Mouse (Mus musculus): ENCODE data around the gene Dennd1a. TPM values are rescaled to one million over a fixed set of nuclear protein-coding genes. Genes with fewer than 3 reads are reported as not detected.
"Not testable (repeated sequence)": the region's sequence is repeated elsewhere in the genome, so short reads cannot be mapped to it uniquely, and the experiment has no call there.

The Dennd1a gene
- total and polyA plus RNA-seq, 3 experiments: 17.6 to 26.8 (median 22.0) TPM

GRCm38 (mm10) chr2:37942906-37943305 lies 344.3 kb downstream of the Dennd1a start:
- TF ChIP-seq CTCF (IDR thresholded peaks at IDR 0.05) (no peak), EP300 (IDR thresholded peaks at IDR 0.05; ENCODE audit: insufficient read depth, low read depth, low read length) (no peak), POLR2A (IDR thresholded peaks at IDR 0.05; ENCODE audit: insufficient read depth, low read depth, low read length) (no peak)
- H3K27me3 ChIP-seq (ENCODE audit: control insufficient read depth, insufficient read depth, low read length): no peaks in the 10 kb centered on the region
- no peak overlapping the region for H3K9ac ChIP-seq (ENCODE audit: low read depth, low read length)
- DNase-seq: no peak
- H3K4me1 ChIP-seq (ENCODE audit: control insufficient read depth, insufficient read depth, low read length): 0 out of 2 replicates have a peak, but pooled peaks cover 1% of the 10 kb centered on the region
- intact Hi-C loops (cut with DNase I): no loop called here
- H3K4me3 ChIP-seq: no peak overlapping the region
- no peaks in the 10 kb centered on the region for H3K36me3 ChIP-seq (ENCODE audit: control insufficient read depth, insufficient read depth, low read length)
- H3K79me2 ChIP-seq (replicated peaks; ENCODE audit: control insufficient read depth, insufficient read depth, low read length): no peaks in the 10 kb centered on the region
- H3K27ac ChIP-seq: no peak overlapping the region
- 87% methylated on average over 2 of the region's 2 CpGs for WGBS

GRCm38 (mm10) chr2:37941741-37942140 lies 345.4 kb downstream of the Dennd1a start:
- intact Hi-C loops (cut with DNase I): no loop called here
- H3K4me1 ChIP-seq (ENCODE audit: control insufficient read depth, insufficient read depth, low read length): 0 out of 2 replicates have a peak, but pooled peaks cover 1% of the 10 kb centered on the region

GRCm38 (mm10) chr2:37940845-37941361 lies 346.3 kb downstream of the Dennd1a start:
- no peak for DNase-seq
- Histone ChIP-seq H3K4me1 (ENCODE audit: control insufficient read depth, insufficient read depth, low read length) (no peaks in the 10 kb centered on the region), H3K4me3 (no peak overlapping the region), H3K79me2 (replicated peaks; ENCODE audit: control insufficient read depth, insufficient read depth, low read length) (no peaks in the 10 kb centered on the region), H3K9ac (ENCODE audit: low read depth, low read length) (no peak overlapping the region), H3K36me3 (ENCODE audit: control insufficient read depth, insufficient read depth, low read length) (no peaks in the 10 kb centered on the region), H3K27ac (no peak overlapping the region), H3K27me3 (ENCODE audit: control insufficient read depth, insufficient read depth, low read length) (no peaks in the 10 kb centered on the region)
- intact Hi-C loops (cut with DNase I): no loop called here
- WGBS: 82% methylated on average over 4 of the region's 4 CpGs
- TF ChIP-seq POLR2A (IDR thresholded peaks at IDR 0.05; ENCODE audit: insufficient read depth, low read depth, low read length): no peak
- no peak for TF ChIP-seq CTCF (IDR thresholded peaks at IDR 0.05)
- no peak for TF ChIP-seq EP300 (IDR thresholded peaks at IDR 0.05; ENCODE audit: insufficient read depth, low read depth, low read length)

More at GRCm38 (mm10) chr2:37941741-37942140, 345.4 kb downstream of the Dennd1a start:
- no peak overlapping the region for H3K9ac ChIP-seq (ENCODE audit: low read depth, low read length)
- H3K36me3 ChIP-seq (ENCODE audit: control insufficient read depth, insufficient read depth, low read length): no peaks in the 10 kb centered on the region
- H3K4me3 ChIP-seq: no peak overlapping the region
- no peak overlapping the region for H3K27ac ChIP-seq
- no peaks in the 10 kb centered on the region for H3K79me2 ChIP-seq (replicated peaks; ENCODE audit: control insufficient read depth, insufficient read depth, low read length)
- H3K27me3 ChIP-seq (ENCODE audit: control insufficient read depth, insufficient read depth, low read length): no peaks in the 10 kb centered on the region
- no peak for DNase-seq
- TF ChIP-seq EP300 (IDR thresholded peaks at IDR 0.05; ENCODE audit: insufficient read depth, low read depth, low read length): no peak
- no peak for TF ChIP-seq POLR2A (IDR thresholded peaks at IDR 0.05; ENCODE audit: insufficient read depth, low read depth, low read length)
- TF ChIP-seq CTCF (IDR thresholded peaks at IDR 0.05): no peak

DNA sequence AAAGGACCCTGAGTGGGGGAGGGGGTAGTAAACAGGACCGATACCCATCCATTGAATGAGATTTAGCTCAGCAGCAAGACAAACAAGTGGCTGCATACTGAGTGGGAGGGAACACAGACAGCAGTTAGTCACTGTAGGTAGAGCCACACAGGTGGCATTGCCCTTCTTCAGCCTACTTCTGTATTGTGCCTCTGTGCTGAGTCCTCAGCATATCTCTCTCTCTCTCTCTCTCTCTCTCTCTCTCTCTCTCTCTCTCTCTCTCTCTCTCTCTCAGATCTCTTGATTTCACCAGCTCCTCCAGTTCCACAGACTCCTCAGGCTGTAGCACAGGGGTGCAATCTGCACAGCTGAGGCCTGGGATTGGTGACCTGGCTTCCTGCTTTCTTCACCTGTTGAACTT lies 347.2 kb downstream of the Dennd1a start:
- intact Hi-C loops (cut with DNase I): no loop called here
- Histone ChIP-seq H3K36me3 (ENCODE audit: control insufficient read depth, insufficient read depth, low read length) (no peaks in the 10 kb centered on the region), H3K79me2 (replicated peaks; ENCODE audit: control insufficient read depth, insufficient read depth, low read length) (no peaks in the 10 kb centered on the region), H3K27ac (no peak overlapping the region), H3K27me3 (ENCODE audit: control insufficient read depth, insufficient read depth, low read length) (no peaks in the 10 kb centered on the region), H3K4me3 (no peak overlapping the region), H3K9ac (ENCODE audit: low read depth, low read length) (no peak overlapping the region), H3K4me1 (ENCODE audit: control insufficient read depth, insufficient read depth, low read length) (no peaks in the 10 kb centered on the region)
- no peak for DNase-seq
- WGBS: 90% methylated on average over 1 of the region's 1 CpGs
- TF ChIP-seq CTCF (IDR thresholded peaks at IDR 0.05) (no peak), EP300 (IDR thresholded peaks at IDR 0.05; ENCODE audit: insufficient read depth, low read depth, low read length) (no peak), POLR2A (IDR thresholded peaks at IDR 0.05; ENCODE audit: insufficient read depth, low read depth, low read length) (no peak)

- H3K9ac ChIP-seq (ENCODE audit: low read depth, low read length); DNase-seq; H3K27ac ChIP-seq; intact Hi-C loops (cut with DNase I); H3K27me3 ChIP-seq (ENCODE audit: control insufficient read depth, insufficient read depth, low read length); H3K36me3 ChIP-seq (ENCODE audit: control insufficient read depth, insufficient read depth, low read length); H3K79me2 ChIP-seq (replicated peaks; ENCODE audit: control insufficient read depth, insufficient read depth, low read length); H3K4me3 ChIP-seq; H3K4me1 ChIP-seq (ENCODE audit: control insufficient read depth, insufficient read depth, low read length): not testable (repeated sequence)
- 82% methylated on average over 4 of the region's 4 CpGs for WGBS
Observed at GRCm38 (mm10) chr2:37936922-37937321, 350.3 kb downstream of the Dennd1a start.

DNA sequence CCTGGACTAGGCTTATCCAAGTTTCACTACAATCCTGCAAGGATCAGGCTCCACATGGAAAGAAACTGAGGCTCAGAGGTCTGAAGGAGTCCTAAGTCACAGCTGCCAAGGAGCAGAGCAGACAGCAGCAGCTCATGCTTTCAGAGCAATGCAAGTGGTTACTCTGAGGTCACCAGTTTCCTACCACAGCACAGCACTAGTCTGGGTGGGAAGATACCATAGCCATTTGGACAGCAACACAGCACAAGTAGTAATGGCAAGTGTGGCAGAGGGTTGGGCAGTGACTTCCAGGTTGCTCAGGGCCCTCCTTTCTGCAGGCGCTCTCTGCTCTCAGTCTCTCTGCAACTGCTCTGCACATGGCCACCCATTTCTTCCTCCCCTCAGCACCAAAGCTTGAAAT lies 354.9 kb downstream of the Dennd1a start:
- no peaks in the 10 kb centered on the region for H3K4me1 ChIP-seq (ENCODE audit: control insufficient read depth, insufficient read depth, low read length)
- WGBS: 97% methylated on average over 1 of the region's 1 CpGs

More for the DNA sequence above, 354.9 kb downstream of the Dennd1a start:
- DNase-seq: no peak
- no peak overlapping the region for H3K4me3 ChIP-seq
- H3K79me2 ChIP-seq (replicated peaks; ENCODE audit: control insufficient read depth, insufficient read depth, low read length): no peaks in the 10 kb centered on the region
- no peak overlapping the region for H3K9ac ChIP-seq (ENCODE audit: low read depth, low read length)
- H3K27me3 ChIP-seq (ENCODE audit: control insufficient read depth, insufficient read depth, low read length): no peaks in the 10 kb centered on the region
- H3K27ac ChIP-seq: no peak overlapping the region
- no peaks in the 10 kb centered on the region for H3K36me3 ChIP-seq (ENCODE audit: control insufficient read depth, insufficient read depth, low read length)
- intact Hi-C loops (cut with DNase I): no loop called here
- TF ChIP-seq CTCF (IDR thresholded peaks at IDR 0.05): no peak
- TF ChIP-seq POLR2A (IDR thresholded peaks at IDR 0.05; ENCODE audit: insufficient read depth, low read depth, low read length): no peak
- TF ChIP-seq EP300 (IDR thresholded peaks at IDR 0.05; ENCODE audit: insufficient read depth, low read depth, low read length): no peak

Measured in heart, adult 2 months (tissue).